Mouse (Mus musculus) layer of hippocampus, adult 9-11 months (tissue): Measurements from ENCODE around the gene Ttc1.
A peak's percentile ranks its signal among the peaks of the same experiment; 100 is the strongest.

Source experiments
- DNase-seq: peaks from one replicate; pipeline ENCODE4 v3.0.0; 2022

Gene Ttc1

DNA sequence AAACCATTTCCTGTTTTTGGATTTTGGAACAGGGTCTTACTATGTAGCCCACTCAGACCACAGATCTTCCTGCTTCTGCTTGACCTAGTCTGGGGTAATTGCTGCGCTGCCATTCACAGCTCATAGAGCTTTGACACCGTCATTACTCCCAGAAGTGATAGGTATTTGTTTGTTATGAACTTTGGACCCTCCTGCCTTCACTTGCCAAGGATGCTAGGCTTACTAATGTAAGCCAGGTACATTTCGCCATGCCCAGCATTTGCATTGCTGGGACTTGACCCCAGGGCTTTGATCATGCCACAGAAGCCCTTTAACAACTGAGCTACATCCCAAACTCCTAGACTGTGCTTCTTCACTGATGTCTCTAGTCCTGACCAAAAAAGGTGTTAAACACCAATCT is 47.5 kb downstream of the Ttc1 start:
- DNase-seq = no peak

DNA sequence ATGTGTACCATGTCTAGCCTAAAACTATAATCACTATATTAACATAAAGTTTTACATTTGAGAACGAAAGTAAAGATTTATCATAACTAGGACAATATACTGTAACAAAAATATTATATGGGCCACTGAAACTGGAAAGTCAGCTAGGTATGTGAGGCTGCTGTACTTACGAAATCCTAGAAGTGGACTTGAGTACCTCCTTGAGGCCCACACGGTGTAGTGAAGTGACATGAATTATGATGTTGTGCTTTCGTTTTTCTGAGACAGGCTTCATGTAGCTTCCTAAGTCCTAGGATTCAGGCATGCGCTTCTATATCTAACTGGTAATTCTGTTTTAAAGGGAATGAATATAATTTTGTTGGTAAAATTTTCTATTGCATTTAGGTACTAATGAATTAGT is 49.2 kb downstream of the Ttc1 start:
- DNase-seq = no peak

DNA sequence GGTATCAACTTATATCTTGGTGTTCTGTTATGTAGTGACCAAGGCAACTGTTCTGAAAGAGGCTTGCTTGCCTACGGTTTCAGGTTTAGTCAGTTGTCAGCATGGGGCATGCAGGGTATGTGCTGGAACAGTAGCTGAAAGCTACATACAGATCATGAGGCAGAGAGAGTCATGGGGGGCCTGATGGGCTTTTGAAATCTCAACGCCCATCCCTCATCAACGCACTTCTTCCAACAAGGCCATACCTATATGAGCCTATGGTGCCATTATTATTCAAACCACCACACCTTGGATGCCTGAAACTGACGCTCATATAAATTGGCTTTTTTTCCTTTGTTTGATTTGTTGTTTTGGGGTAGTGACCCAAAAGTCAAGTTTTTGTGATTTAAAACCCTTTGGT is 51.2 kb downstream of the Ttc1 start:
- DNase-seq = no peak

DNA sequence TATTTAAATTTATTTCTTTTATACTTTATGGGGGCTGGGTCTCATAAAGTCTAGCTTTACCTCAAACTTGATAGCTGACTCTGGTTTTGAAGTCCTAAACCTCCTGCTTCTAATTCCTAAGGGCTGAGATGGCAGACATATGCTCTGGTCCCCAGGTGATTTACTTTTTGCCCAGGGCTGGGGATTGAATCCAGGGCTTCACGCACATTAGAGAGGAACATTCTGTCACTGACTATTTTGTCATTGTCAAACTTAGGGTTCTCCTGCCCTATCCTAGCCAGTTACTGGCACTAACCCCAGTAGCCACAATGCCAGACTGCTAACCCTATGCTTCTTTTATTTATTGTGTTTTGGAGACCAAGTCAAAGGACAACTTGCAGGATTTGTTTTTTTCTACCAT is 59.0 kb downstream of the Ttc1 start:
- no peak for DNase-seq

DNA sequence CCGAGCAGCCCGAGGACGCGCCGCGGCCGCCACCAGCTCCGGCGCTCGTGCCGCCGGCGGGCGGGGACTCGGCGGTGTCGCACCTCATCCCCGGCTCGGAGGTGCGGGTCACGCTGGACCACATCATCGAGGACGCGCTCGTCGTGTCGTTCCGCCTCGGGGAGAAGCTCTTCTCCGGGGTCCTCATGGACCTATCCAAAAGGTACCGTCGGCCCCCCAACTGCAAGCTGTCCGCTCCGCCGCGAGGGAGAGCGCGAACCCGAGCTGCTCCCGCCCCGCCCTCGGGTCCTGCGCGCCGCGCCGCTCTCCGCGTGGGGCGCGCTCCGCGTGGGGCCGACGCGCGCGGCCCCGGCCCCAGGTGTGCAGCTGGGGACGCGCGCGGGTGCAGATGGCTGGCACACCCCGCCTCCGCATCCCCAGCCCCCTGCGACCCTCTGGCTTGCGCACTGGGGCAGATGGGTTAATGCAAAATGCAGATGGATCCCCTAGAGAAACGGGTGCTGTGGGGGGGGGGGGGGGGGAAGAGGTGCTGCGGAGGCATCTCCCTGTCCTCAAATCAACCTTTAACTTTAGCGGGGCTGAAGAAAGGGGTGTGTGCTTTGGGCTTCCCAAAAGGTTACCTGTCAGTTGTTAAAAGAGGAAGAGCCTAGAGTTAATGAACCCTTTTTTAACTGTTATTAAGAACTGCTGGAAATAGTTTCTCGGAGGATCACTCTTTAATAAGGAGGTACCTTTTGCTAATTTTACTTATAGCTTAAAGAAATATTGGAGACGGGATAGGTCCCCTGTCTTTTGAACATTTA is 65.2 kb downstream of the Ttc1 start:
- peak; percentile 33 for DNase-seq

DNA sequence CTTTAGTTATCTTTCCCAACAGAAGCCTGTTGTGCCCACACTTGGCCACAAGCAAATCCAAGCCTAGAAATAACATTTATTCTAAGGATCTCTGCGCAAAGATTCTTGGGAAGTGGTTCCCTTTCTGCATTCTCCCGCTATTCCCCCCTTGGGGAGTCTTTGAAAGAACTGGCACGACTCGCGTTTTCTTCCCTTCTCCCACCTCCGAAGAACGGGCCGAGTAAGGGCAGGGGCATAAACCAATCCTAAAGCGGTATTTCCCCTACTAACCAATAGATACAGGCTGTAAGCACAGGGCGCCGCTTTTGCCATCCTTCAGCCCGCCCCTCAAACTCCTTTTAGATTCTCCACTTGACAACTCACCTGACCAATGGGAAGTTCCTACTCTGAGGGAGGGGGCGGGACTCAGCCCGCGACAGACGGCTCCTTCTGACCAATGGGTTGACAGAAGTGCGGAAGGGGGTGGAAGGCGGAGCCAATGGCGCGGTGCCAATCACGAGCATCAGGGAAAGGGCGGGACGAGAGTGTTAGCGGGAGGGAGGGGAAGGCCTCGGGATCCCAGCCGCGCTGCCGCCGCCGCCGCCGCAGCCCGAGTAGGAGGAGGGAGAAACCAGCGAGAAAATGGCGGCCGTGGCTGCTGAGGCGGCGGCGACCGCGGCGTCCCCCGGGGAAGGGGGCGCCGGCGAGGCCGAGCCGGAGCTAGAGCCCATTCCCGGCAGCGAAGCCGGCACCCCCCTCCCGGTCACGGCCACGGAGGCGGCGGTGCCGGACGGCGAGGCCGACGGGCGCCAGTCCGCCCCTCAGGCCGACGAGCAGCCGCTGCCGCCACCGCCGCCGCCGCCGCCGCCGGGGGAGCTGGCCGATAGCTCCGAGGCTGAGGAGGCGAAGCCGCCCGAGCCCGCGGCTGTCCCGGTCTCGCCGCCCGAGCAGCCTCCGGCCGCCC is 66.1 kb downstream of the Ttc1 start, which contains the start of gene Pwwp2a:
Gene Pwwp2a (plus strand): TSS at position 527 of the 943 bp plus-strand sequence.
- DNase-seq = peak; percentile 98
